Mouse (Mus musculus): ENCODE data around the gene Zfp800. TPM values are rescaled to one million over a fixed set of nuclear protein-coding genes. Genes with fewer than 3 reads are reported as not detected.

Gene Zfp800
- polyA plus RNA-seq, 1 experiment from 2014 or later = 20.5 TPM

DNA sequence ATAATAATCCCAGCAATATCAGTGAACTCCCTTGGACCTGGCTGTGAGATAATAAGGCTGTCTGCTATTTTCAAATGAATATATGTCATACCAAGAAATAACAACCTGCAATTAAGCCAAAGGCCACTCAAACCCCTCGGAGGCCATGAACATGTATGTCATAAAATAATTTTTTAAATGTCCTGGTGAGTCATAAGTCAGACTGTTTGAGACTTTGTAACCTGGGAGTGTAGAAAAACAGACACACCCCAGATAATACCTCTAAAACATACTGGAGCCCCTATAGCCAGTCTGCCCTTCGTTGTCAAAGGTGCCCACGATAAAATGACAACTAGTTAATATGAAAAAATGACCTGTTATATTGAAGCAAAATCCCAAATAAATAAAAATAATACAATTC is 8.8 kb downstream of the Zfp800 start:
- H3K4me2 ChIP-seq = no peak overlapping the region
- H3K4me3 ChIP-seq = no peak overlapping the region
- H3K36me3 ChIP-seq = no peaks in the 10 kb centered on the region
- no peaks in the 10 kb centered on the region for H3K9me3 ChIP-seq
- no peak overlapping the region for H3K9ac ChIP-seq
- no peak overlapping the region for H3K27ac ChIP-seq (replicated peaks)
- WGBS = 87% methylated on average over 3 of the region's 3 CpGs
- H3K4me1 ChIP-seq (replicated peaks) = no peaks in the 10 kb centered on the region
- no peak for ATAC-seq (ENCODE audit: low read depth)
- no peaks in the 10 kb centered on the region for H3K27me3 ChIP-seq

DNA sequence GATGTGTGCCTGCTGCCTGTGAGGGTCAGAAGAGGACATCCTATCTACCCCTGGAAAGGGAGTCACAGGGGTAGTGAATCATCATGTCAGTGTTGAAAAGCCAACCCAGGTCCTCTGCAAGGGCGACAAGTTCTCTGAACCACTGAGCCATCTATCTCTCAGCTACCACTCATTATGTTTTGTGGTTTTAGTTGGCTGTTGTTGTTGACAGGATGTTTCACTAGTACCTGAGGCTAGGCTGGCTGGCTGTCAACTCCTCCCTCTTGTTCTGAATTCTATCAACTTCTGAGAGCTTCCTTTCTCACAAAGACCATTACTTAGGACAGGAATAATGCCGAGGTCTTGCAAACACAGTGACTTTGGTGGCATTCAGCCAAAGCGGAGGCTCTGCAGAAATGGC is 12.6 kb downstream of the Zfp800 start:
- no peaks in the 10 kb centered on the region for H3K36me3 ChIP-seq
- 89% methylated on average over 3 of the region's 3 CpGs for WGBS
- no peak overlapping the region for H3K9ac ChIP-seq

DNA sequence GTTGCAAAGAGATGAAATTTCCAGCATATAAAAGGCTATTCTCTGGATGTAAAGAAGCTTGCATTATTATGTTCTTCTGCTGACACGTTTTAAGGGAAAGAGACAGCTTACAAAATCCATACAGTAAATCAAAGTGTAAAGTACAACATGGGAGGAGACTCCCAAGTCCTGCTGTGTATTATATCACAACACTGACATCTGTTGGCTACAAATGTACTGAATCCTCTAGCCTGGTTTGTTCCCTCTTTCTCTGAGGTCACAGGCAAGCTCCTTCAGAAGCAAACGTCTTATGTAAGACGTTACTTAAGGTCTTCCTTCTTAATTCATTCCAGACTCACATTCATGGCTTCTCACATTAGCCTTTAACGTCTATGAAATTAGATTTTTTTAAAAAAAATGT is 15.8 kb downstream of the Zfp800 start:
- Histone ChIP-seq H3K27ac (replicated peaks) (no peak overlapping the region), H3K4me2 (no peak overlapping the region), H3K9ac (no peak overlapping the region), H3K9me3 (no peaks in the 10 kb centered on the region), H3K4me1 (replicated peaks) (no peaks in the 10 kb centered on the region), H3K4me3 (no peak overlapping the region), H3K27me3 (no peaks in the 10 kb centered on the region), H3K36me3 (no peaks in the 10 kb centered on the region)
- no peak for ATAC-seq (ENCODE audit: low read depth)
- WGBS = 59% methylated on average over 4 of the region's 4 CpGs

More for the DNA sequence above, 12.6 kb downstream of the Zfp800 start:
- ATAC-seq (ENCODE audit: low read depth) = no peak
- H3K27ac ChIP-seq (replicated peaks) = no peak overlapping the region
- no peaks in the 10 kb centered on the region for H3K4me1 ChIP-seq (replicated peaks)
- no peak overlapping the region for H3K4me2 ChIP-seq
- no peaks in the 10 kb centered on the region for H3K9me3 ChIP-seq
- no peak overlapping the region for H3K4me3 ChIP-seq
- H3K27me3 ChIP-seq = no peaks in the 10 kb centered on the region

DNA sequence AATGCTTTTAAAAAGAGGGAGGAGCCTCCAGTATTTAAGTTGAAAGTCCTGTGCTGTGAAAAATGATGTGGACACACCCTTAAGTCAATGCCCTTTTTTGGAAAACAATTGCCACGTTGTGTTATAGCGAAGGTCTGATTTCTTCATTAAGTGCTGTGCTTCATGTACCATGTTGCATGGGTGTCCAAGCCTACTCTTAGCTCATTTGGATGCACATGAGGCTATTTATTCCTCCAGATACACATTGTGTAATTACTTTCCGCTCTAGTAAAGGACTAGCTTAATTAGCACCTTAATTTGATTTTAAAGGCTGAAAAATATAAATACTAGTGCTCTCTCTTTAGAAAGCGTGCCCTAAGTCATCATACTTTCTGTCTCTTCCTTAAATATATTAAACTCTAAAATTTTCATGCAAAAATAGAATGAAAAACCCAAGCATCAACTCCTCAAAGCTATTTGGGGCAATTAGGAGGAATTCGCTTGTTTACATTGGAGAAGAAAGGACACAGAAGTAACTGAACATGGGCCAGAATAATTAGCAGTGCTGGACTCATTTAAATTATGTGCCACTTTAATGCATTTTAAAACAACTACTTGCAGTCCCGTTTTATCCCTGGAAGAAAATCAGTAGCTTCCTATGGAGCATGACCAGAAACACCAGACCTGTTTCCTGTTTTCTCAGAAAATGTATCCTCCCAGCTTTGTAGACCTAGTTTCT is 27.7 kb downstream of the Zfp800 start:
- no peaks in the 10 kb centered on the region for H3K9me3 ChIP-seq
- no peak overlapping the region for H3K9ac ChIP-seq
- H3K4me2 ChIP-seq = no peak overlapping the region
- 75% methylated on average over 6 of the region's 6 CpGs for WGBS
- no peaks in the 10 kb centered on the region for H3K27me3 ChIP-seq
- no peaks in the 10 kb centered on the region for H3K4me1 ChIP-seq (replicated peaks)
- peak; percentile 69 for ATAC-seq (ENCODE audit: low read depth)
- no peak overlapping the region for H3K4me3 ChIP-seq
- H3K27ac ChIP-seq (replicated peaks) = peak overlapping the region; percentile 14
- no peaks in the 10 kb centered on the region for H3K36me3 ChIP-seq

DNA sequence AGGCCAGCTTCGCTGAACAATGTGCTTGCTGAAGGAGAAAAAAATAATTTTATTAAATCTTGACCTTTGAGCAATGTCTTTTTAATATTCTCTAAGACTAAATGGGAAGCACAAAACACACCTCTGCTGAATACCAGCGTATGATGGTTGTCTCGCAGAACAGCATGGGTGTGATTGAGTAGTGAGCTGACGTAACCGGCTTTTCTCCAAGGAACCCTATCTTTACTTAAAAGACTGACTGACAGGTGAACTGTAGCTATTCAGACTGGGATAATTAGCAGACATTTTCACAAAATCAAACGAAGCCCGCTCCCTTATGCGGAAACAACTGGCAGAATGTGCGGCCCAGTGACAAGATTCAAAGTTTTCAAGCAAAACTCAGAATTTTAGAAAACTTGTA is 30.2 kb downstream of the Zfp800 start:
- H3K4me2 ChIP-seq = no peak overlapping the region
- H3K27me3 ChIP-seq = no peaks in the 10 kb centered on the region
- WGBS = 94% methylated on average over 9 of the region's 9 CpGs
- no peaks in the 10 kb centered on the region for H3K36me3 ChIP-seq
- H3K4me3 ChIP-seq = no peak overlapping the region
- no peak overlapping the region for H3K9ac ChIP-seq
- H3K4me1 ChIP-seq (replicated peaks) = no peaks in the 10 kb centered on the region
- no peak overlapping the region for H3K27ac ChIP-seq (replicated peaks)
- ATAC-seq (ENCODE audit: low read depth) = no peak
- no peaks in the 10 kb centered on the region for H3K9me3 ChIP-seq

DNA sequence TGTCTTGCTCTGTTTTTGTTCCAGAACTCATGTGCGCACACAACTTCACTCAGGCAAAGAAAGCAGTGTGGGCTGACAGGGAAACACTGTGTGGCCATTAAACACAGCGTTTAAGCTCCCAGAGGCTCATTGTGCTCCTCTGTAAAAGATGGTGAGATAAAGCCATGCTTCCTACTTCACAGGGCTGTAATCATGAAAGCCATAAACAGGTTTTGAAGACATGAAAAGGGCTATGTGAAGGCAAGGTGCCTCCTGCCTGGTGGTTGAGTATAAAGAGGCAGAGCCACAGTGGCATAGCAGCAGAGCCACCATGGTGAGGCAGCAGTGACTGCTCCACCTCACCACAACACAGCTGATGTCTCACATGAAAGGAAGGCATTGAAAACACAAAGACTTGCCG is 46.7 kb downstream of the Zfp800 start:
- H3K4me1 ChIP-seq (replicated peaks) = no peaks in the 10 kb centered on the region
- H3K9me3 ChIP-seq = no peaks in the 10 kb centered on the region
- no peak overlapping the region for H3K27ac ChIP-seq (replicated peaks)
- no peak overlapping the region for H3K9ac ChIP-seq
- no peaks in the 10 kb centered on the region for H3K36me3 ChIP-seq
- ATAC-seq (ENCODE audit: low read depth) = no peak
- no peaks in the 10 kb centered on the region for H3K27me3 ChIP-seq
- H3K4me2 ChIP-seq = no peak overlapping the region
- H3K4me3 ChIP-seq = no peak overlapping the region
- 48% methylated on average over 3 of the region's 3 CpGs for WGBS

DNA sequence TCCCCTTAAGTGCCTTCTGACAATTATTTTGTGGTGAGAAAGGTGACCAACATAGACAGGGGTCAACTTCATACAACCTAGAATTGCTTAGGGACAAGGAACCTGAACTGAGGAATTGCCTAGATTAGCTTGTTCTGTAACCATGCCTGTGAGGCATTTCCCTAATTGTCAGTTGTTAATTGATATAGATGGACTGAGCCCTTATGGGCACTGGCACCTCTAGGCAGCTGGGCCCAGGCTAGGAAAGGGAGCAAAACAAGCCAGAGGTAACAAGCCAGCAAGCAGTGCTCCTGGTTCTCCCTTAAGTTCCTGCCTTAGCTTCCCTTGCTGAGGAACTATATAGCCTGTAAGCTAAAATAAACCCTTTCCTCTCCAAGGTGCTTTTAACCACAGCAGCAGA is 52.1 kb downstream of the Zfp800 start:
- no peak for ATAC-seq (ENCODE audit: low read depth)
- Histone ChIP-seq H3K27me3 (no peaks in the 10 kb centered on the region), H3K4me2 (no peak overlapping the region), H3K9me3 (no peaks in the 10 kb centered on the region), H3K9ac (no peak overlapping the region), H3K4me3 (no peak overlapping the region), H3K36me3 (no peaks in the 10 kb centered on the region), H3K27ac (replicated peaks) (no peak overlapping the region), H3K4me1 (replicated peaks) (no peaks in the 10 kb centered on the region)

DNA sequence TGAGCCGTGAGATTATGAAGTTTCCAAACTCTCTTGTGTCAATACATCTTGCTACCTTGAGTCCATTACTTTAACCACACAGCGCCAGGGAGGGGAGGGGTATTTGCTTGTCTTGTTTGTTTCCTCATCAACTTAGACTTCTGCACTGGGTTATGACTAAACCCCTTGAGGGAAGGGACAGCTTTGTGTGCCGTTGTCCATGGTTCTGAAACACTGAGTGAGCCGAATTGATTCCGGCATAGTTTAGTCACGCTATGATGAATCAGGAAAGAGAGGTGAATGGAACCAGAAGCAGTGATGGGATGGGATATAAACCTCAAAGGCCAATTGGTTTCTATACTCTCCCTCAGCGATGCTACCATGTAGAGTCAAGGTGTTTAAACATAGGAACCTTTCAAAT is 52.6 kb downstream of the Zfp800 start:
- H3K36me3 ChIP-seq = no peaks in the 10 kb centered on the region
- H3K27me3 ChIP-seq = no peaks in the 10 kb centered on the region
- no peak for ATAC-seq (ENCODE audit: low read depth)
- no peak overlapping the region for H3K4me3 ChIP-seq
- 44% methylated on average over 7 of the region's 7 CpGs for WGBS
- H3K9ac ChIP-seq = no peak overlapping the region
- no peaks in the 10 kb centered on the region for H3K9me3 ChIP-seq
- no peak overlapping the region for H3K4me2 ChIP-seq
- no peaks in the 10 kb centered on the region for H3K4me1 ChIP-seq (replicated peaks)
- H3K27ac ChIP-seq (replicated peaks) = no peak overlapping the region

DNA sequence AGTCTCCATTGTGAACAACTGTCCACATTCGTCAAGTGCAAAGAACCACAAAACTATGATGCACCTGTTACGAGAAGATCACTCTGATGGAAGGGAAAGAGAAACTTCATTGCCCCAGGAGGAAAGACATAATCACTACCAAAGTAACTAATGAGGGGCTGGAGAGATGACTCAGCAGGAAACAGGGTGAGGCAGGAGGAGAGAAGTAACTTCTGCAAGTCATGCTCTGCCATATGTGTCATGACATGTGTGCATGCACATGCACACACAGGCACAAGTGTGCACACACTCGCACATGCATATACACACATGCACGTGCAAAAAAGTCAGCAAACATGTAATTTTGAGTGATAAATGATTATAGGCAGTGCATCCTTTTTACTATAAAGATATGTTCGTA is 54.9 kb downstream of the Zfp800 start:
- Histone ChIP-seq H3K4me2 (no peak overlapping the region), H3K27me3 (no peaks in the 10 kb centered on the region), H3K27ac (replicated peaks) (no peak overlapping the region), H3K4me3 (no peak overlapping the region), H3K9me3 (no peaks in the 10 kb centered on the region), H3K9ac (no peak overlapping the region), H3K36me3 (no peaks in the 10 kb centered on the region), H3K4me1 (replicated peaks) (no peaks in the 10 kb centered on the region)
- no peak for ATAC-seq (ENCODE audit: low read depth)
- 86% methylated on average over 5 of the region's 5 CpGs for WGBS

DNA sequence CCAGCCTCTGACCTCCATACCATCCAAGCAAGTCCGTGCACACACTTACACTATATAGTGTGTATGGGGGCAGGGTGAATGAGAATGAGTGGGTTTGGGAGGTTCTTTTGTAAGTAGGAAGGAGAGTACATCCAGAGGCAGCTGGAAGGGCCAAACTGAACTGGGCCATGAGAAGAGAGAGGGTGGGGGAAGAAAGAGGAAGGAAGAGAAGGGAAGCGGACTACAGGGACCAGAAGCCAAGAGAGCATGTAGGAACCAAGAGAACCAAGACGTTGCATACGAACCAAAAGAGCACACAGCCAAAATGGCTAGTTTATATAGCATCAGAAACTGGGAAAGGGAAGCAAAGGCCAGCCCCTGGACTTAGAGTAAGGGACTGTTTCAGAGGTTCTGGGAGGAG is 56.6 kb downstream of the Zfp800 start:
- H3K4me3 ChIP-seq = no peak overlapping the region
- H3K4me1 ChIP-seq (replicated peaks) = no peaks in the 10 kb centered on the region
- H3K27me3 ChIP-seq = no peaks in the 10 kb centered on the region
- ATAC-seq (ENCODE audit: low read depth) = no peak
- WGBS = 91% methylated on average over 4 of the region's 4 CpGs
- H3K27ac ChIP-seq (replicated peaks) = no peak overlapping the region
- H3K4me2 ChIP-seq = no peak overlapping the region
- no peak overlapping the region for H3K9ac ChIP-seq
- H3K9me3 ChIP-seq = no peaks in the 10 kb centered on the region
- H3K36me3 ChIP-seq = no peaks in the 10 kb centered on the region

DNA sequence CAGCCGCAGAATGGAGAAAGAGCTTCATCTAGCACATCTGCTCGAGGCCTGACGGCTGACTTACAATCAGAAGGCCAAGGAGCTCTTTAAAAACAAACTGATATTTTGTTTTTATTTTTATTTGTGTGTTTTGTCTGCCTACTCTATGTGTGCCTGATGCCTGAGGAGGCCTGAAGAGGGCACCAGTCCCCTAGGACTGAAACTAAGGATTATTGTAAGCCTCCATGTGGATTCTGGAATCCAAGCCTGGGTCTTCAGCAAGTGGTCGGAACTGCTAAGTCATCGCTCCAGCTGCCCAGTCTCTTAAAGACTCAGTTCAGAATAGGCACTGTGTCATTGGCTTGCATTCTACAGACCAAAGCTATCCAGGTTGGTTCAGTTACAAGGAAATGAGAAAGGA is 58.4 kb downstream of the Zfp800 start:
- no peaks in the 10 kb centered on the region for H3K9me3 ChIP-seq
- no peak overlapping the region for H3K27ac ChIP-seq (replicated peaks)
- H3K4me1 ChIP-seq (replicated peaks) = no peaks in the 10 kb centered on the region
- H3K36me3 ChIP-seq = no peaks in the 10 kb centered on the region
- WGBS = 89% methylated on average over 5 of the region's 5 CpGs
- H3K9ac ChIP-seq = no peak overlapping the region
- H3K4me3 ChIP-seq = no peak overlapping the region
- no peaks in the 10 kb centered on the region for H3K27me3 ChIP-seq
- no peak for ATAC-seq (ENCODE audit: low read depth)
- no peak overlapping the region for H3K4me2 ChIP-seq

DNA sequence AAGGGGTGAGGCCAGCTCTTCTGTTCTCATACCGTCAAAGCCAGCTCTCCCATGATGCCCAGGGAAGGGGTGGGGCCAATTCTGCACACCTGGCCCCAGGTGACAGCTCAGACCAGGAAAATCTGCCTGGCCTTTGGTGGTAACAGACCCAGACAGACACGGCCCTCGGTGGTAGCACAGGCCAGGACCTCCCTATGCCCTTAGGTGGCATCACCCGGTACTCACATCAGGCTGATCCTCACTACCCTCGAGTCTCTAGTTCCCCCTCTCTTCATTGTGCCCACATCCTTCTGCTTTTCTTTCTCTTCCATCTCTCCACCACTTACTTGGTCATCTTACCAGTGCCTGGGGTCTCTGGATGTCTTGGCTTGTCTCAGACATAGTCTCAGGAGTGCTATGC is 64.1 kb downstream of the Zfp800 start:
- H3K36me3 ChIP-seq = no peaks in the 10 kb centered on the region
- H3K4me2 ChIP-seq = no peak overlapping the region
- H3K27ac ChIP-seq (replicated peaks) = no peak overlapping the region
- ATAC-seq (ENCODE audit: low read depth) = no peak
- no peaks in the 10 kb centered on the region for H3K27me3 ChIP-seq
- H3K9ac ChIP-seq = no peak overlapping the region
- H3K4me1 ChIP-seq (replicated peaks) = no peaks in the 10 kb centered on the region
- WGBS = 88% methylated on average over 5 of the region's 5 CpGs
- H3K4me3 ChIP-seq = no peak overlapping the region
- H3K9me3 ChIP-seq = no peaks in the 10 kb centered on the region

DNA sequence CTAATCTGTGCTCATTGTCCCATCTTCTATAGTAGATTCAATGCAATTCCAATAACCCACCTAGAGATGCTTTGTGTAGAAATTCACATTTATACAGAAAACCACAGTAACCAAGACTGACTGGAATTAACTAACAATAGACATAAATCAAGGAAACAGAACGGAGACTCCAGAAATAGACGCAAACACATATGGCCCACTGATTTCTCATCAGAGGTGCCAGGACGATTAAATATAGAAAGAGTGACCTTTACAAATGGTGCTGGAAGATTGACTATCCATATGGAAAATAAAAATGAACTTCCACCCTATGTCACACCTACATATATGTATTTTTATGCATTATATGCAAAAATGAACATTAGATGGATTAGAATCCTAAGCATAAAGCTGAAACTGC is 65.3 kb downstream of the Zfp800 start:
- no peaks in the 10 kb centered on the region for H3K9me3 ChIP-seq

More for the DNA sequence above, 65.3 kb downstream of the Zfp800 start:
- WGBS = 67% methylated on average over 3 of the region's 3 CpGs
- ATAC-seq (ENCODE audit: low read depth) = no peak
- no peak overlapping the region for H3K4me3 ChIP-seq
- no peaks in the 10 kb centered on the region for H3K36me3 ChIP-seq
- H3K27ac ChIP-seq (replicated peaks) = no peak overlapping the region
- H3K9ac ChIP-seq = no peak overlapping the region
- no peaks in the 10 kb centered on the region for H3K27me3 ChIP-seq
- no peaks in the 10 kb centered on the region for H3K4me1 ChIP-seq (replicated peaks)
- H3K4me2 ChIP-seq = no peak overlapping the region

Measured in neural tube, embryonic 13.5 days (tissue).